Mouse (Mus musculus): ENCODE results near the gene Gm3173.
A peak's percentile ranks its signal among the peaks of the same experiment; 100 is the strongest.
"Not testable (repeated sequence)": the region's sequence is repeated elsewhere in the genome, so short reads cannot be mapped to it uniquely, and the experiment has no call there.

Gm3173 gene

DNA sequence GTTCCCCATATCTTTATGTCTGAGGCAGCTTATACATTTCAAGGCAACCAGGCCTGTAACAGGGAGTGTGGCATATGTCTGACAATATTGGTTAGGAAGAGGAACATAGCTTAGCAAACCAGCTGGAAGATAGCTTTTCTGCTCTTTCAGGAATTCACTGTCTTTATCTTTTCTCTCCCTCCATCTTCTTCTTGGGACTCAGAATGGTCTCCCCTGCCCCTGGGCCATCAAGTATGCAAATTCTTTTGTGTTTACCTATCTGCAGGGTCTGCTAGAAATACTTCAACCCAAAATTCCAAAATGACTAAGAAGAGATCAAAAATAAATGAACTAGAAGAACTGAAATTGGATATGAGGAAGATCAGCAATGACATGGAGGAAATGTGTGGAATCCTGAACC, at the start of gene Gm3173:
TSS of gene Gm3173 (plus strand) at position 301 of the 400 bp plus-strand sequence.
- not testable (repeated sequence) for DNase-seq (ENCODE audit: low spot score in 2 of 2)

DNA sequence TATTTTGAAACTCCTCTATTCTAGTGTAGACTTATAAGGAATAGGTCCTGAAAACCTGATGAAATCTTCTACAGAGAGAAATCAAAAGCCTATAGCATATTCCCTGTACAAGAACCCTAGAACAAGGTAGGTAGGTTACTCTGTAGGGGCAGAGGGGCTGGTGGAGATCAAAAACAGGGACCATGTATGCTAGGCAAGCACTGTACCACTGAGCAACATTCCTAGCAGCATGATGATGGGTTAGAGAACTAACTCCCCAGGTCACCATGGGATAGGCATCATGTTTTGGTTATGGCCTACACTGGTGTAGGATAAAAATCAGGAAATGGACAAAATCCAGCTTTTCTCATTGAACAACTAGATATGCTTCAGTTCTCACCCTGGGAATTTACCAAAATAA, 45.2 kb upstream of the Gm3173 start:
- DNase-seq (ENCODE audit: low spot score in 2 of 2): not testable (repeated sequence)

DNA sequence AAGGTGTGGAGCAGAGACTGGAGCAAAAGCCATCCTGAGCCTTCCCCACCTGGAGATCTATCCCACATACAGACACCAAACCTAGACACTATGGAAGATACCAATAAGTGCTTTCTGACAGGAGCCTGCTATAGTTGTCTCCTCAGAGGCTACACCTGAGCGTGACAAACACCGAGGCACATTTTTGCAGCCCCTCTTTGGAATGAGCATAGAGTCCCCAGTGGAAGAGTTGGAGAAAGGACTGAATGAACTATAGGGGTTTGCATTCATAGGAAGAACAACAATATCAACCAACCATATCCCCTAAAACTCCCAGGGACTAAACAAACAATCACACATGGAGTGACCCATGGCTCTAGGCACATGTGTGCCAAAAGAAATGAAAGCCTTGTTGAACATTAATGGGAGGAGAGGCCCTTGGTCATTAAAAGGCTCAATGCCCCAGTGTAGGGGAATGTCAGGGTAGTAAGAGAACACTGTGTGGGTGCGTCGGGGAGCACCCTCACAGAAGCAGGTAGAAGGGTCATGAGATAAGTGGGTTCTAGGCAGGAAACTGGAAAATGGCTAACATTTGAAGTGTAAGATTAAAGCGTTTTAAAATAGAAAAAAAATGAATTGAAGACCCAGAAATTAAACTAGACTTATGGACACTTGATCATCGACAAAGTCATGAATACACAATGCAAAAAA, 37.8 kb upstream of the Gm3173 start:
- not testable (repeated sequence) for DNase-seq (ENCODE audit: low spot score in 2 of 2)

DNA sequence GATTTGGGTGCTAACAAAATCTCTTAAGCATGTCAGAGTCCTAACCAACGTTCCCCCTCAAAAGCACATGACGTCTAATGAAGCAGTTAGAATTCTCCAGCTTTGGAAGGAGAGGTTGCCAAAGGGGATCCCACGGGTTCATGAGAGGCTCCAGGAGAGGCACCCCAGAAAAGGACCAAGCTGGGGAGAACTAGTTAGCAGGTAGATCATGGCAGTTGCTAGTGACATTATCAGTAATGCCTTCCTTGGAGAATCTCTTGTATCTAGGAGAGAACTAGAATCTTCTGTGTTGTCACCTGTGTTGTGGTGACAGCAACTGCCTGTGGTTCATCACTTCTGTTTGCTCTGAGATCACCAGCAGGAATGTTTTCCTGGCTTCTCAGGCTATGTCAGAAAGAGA, 33.6 kb upstream of the Gm3173 start, which contains the start of gene Gm3159:
TSS of gene Gm3159 (plus strand) at position 301 of the 400 bp plus-strand sequence.
- not testable (repeated sequence) for DNase-seq (ENCODE audit: low spot score in 2 of 2)

DNA sequence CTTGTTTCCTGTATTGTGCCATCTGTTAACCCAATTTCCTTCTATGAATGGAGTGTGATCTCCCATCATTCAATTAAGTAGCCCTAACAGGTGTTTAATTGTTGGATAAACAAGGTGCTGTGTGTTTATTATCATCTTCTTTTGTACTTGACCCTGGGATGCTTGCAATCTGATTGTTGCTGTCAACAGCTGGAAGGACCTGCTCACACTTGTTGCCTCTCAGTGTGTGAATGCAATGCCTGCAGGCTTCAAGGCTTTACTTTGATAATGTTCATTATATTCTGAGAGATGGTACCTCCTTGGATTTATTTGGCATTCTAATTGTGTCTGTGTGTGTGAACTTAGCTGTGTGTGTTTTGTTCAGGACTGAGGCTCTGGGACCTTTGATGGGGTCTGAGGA, 32.2 kb upstream of the Gm3173 start:
- DNase-seq (ENCODE audit: low spot score in 2 of 2): not testable (repeated sequence)

DNA sequence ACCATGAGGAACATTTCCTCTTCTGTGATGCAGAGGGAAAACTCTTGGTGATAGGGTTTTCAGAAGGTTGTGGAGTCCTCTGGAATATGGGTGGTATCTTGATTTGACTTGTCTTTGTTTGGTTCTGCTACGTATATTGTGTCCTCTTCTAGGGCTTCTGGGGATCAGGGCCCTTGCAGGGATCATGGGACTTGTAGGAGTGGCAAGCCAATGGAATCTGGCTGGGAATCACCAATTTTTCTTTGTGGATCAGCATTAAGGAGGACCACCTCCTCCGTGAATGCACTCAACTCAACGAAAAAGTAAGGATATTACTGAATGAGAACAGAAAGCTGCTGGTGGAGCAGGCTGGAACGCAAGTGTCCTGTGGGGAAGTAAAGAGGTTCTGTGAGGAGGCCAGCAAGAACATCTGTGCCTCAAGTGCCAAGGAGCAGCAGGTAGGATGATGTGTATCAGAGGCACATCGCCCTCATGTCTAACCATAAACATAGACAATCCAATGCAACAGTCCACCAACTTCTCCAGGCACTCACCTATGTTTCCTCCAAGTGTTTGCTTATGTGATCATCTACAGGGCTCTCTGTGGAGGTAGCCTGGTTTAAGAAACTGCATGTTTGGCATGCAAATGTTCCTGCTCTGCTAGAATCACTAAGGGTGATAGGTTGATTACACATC, 30.5 kb upstream of the Gm3173 start:
- DNase-seq (ENCODE audit: low spot score in 2 of 2): not testable (repeated sequence)

DNA sequence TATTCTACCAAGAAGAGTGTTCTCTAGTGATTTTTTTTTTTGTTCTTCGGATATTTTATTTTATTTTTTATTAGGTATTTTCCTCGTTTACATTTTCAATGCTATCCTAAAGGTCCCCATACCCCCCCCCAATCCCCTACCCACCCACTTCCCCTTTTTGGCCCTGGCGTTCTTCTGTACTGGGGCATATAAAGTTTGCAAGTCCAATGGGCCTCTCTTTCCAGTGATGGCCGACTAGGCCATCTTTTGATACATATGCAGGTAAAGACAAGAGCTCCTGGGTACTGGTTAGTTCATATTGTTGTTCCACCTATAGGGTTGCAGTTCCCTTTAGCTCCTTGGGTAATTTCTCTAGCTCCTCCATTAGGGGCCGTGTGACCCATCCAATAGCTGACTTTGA, 29.5 kb upstream of the Gm3173 start:
- not testable (repeated sequence) for DNase-seq (ENCODE audit: low spot score in 2 of 2)

DNA sequence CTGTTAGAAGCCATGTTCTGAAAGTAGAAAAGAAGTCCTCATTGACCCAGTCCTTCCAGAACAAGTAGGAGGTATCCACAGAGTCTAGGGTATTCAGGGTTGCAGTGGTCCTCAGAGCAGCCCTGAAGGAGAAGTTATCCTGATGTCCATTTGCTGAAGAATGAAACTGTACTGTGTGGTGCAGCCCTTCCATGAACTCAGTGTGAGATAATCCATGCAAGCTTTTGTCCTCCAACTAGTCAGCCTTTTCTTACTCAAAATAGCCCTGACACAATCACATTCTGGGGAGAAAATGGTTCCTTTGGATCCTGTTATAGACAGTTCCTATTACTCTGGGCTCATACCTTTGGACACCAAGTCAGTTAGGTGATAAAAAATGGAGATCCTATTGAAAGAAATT, 27.0 kb upstream of the Gm3173 start:
- not testable (repeated sequence) for DNase-seq (ENCODE audit: low spot score in 2 of 2)

DNA sequence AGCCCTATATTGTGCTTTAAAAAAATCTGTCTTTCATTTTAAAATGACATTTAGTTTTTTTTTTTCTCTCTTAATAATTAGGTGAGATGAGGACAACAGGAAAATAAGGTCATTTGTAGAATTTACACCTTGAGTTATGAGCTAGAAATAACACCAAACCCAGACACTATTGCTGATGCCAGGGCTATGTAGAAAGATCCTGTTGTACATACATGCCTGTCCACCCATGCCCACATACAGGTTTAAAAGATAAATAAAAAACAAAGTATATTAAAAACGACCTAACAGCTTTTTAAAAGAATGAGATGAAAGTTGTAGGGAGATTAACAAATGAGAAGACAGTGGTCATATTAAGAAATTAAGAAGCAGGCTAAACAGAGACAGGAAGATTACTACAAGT, 20.9 kb upstream of the Gm3173 start:
- DNase-seq (ENCODE audit: low spot score in 2 of 2): not testable (repeated sequence)

DNA sequence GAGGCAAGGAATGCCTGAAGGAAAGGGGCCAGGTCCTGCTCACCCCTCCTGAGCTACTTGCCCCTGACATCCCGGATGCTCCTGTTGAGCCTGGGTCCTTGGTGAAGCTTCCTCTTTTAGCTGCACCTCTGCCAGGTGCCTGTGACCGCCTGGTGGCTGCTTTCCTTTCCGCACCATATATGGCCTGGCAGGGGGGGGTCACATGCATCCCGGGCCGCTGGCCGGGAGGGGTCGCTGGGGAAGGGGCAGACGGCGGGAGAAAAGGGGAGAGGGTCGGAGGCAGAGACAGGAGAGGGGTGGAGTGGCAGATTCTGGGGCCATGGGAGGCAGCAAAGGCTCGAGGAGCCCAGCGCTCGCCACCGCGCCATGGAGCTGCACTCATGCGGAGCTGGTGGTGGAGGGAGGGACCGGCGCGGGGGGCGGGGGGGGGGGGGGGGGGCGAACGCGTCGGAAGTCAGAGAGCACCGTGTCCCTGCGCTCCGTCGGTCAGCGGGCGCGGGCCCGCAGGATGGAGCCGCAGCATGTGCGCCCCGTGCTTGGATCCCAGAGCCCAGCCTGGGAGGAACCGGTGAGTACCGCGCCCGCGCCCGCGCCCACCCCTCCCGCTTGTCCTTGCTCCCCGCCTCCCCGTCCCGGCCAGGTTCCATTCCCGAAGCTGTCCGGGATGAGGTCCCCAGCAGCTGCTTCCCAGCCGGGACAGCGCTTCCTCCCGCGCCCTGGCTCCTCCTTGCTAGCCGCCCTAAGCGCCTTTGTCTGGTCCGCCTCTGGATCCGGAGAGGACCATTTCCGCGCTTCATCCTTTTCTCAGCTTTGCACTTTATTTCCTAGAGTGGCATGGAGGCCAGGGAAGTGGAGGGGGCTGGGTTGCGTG, 15.6 kb upstream of the Gm3173 start, which contains the start of gene Gm3164:
TSS of gene Gm3164 (plus strand) at position 484 of the 871 bp plus-strand sequence.
- peak; percentile 47 to 70 for DNase-seq (ENCODE audit: low spot score in 2 of 2)

DNA sequence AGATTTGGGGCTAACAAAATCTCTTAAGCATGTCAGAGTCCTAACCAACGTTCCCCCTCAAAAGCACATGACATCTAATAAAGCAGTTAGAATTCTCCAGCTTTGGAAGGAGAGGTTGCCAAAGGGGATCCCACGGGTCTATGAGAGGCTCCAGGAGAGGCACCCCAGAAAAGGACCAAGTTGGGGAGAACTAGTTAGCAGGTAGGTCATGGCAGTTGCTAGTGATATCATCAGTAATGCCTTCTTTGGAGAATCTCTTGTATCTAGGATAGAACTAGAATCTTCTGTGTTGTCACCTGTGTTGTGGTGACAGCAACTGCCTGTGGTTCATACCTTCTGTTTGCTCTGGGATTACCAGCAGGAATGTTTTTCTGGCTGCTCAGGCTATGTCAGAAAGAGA, 50.7 kb downstream of the Gm3173 start, which contains the start of gene Gm3182:
TSS of gene Gm3182 (plus strand) at position 301 of the 400 bp plus-strand sequence.
- not testable (repeated sequence) for DNase-seq (ENCODE audit: low spot score in 2 of 2)

DNA sequence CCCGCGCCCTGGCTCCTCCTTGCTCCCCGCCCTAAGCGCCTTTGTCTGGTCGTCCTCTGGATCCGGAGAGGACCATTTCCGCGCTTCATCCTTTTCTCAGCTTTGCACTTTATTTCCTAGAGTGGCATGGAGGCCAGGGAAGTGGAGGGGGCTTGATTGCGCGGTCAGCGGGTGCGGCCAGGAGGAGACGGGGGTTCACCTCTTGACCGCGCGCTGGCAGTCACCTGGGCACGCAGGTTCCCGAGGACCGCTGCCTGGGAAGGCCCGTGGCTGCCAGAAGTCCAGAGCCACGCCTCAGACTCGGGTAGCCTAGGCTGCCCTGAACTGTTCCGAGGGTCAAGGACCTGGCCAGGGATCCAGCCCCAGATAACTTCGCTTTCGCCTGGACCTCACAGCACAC, 68.6 kb downstream of the Gm3173 start:
- not testable (repeated sequence) for DNase-seq (ENCODE audit: low spot score in 2 of 2)

DNA sequence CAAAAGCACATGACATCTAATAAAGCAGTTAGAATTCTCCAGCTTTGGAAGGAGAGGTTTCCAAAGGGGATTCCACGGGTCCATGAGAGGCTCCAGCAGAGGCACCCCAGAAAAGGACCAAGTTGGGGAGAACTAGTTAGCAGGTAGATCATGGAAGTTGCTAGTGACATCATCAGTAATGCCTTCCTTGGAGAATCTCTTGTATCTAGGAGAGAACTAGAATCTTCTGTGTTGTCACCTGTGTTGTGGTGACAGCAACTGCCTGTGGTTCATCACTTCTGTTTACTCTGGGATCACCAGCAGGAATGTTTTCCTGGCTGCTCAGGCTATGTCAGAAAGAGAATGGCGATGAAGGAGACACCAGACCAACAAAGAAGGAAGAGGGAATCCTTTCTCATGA, 124.3 kb downstream of the Gm3173 start, which contains the start of gene Gm3047:
TSS of gene Gm3047 (plus strand) at position 301 of the 400 bp plus-strand sequence.
- not testable (repeated sequence) for DNase-seq (ENCODE audit: low spot score in 2 of 2)
